Mouse (Mus musculus) thymus, postnatal 14 days (tissue): ENCODE data around the gene Ror2.

Experiments
- DNase-seq: peaks from one replicate; pipeline ENCODE4 v3.0.0; 2021

Gene Ror2

GRCm38 (mm10) chr13:53119586-53120426, 166.1 kb downstream of the Ror2 start:
- DNase-seq, result peak; percentile 84

DNA sequence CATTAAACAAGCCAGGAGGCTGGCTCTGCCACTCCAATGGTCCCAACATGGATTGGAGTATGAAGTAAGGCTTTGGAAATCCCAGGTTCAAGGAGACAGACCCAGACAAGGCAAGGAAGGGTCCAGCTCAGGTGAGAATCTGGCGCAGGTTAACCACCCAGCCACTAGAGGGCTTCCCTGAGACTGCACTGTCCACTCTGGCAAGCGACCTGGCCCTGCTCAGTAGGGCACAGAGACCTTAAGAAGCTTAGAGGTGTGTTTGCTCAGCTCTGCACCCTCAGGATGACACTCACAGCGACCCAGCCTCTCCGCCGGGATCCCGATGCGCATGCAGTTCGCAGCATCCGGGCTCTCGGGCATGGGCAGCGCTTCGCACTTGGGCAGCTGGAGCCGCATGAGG, 167.5 kb downstream of the Ror2 start:
- peak; percentile 42 for DNase-seq

- DNase-seq, result no peak
Measured at GRCm38 (mm10) chr13:53117921-53118320, 168.0 kb downstream of the Ror2 start.

DNA sequence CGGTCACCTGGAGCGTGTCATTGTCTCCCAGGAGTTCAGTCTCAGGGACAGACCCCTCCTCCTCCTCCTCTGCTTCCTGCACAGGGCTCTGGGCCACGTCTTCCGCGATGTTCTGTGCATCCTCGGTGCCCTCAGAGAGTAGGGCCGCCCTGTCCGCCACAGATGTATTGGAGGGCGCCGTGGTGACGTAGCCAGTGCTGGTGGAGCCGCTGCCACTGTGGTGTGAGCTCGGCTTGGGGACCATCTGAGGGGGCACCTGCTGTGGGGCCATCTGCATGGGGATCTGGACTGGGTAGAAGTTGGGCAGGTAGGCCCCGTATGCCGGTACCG, 175.7 kb downstream of the Ror2 start:
- DNase-seq, result no peak

- peak; percentile 94 for DNase-seq
Measured at GRCm38 (mm10) chr13:53109560-53110248, 176.2 kb downstream of the Ror2 start.

DNA sequence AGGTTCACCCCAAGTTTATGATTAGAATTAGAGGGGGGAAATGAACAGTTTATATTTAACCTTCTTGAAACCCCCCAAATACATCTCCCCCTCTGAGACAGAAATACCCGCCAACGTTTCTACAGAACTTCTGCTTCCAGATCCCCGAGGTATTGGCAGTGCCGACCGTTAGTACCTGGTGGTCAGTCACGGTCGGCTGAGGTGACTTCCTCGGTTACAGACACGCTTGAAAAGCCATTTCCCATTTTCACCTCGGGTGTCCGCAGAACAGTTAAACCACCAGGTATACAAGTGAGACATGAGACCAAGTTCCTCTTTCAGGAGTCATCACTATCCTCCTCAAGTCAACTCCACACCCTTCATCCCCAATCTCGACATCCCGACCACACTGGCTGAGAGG, 179.2 kb downstream of the Ror2 start:
- no peak for DNase-seq

GRCm38 (mm10) chr13:53099771-53100682, 185.9 kb downstream of the Ror2 start:
- DNase-seq, result no peak

GRCm38 (mm10) chr13:53096615-53097014, 189.3 kb downstream of the Ror2 start:
- DNase-seq, result peak; percentile 51

DNA sequence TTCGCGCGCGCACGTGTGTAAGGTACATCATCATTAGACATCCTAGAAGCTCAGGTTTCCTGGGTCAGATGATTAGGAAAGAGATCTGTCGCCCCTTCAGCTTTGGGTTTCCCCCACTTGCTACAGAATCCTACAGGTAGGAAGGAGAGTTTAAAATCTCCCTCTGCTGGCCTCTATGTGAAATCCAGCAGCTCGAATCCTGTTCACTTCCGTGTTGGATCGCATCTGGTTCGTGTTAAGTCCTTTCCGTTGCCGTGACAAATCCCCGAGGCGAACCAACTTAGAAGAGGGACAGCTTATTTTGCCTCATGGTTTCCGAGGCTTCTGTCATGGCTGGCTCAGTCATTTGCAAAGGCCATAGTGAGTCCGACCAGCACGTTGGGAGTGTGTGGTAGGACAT, 190.7 kb downstream of the Ror2 start:
- DNase-seq, result no peak

DNA sequence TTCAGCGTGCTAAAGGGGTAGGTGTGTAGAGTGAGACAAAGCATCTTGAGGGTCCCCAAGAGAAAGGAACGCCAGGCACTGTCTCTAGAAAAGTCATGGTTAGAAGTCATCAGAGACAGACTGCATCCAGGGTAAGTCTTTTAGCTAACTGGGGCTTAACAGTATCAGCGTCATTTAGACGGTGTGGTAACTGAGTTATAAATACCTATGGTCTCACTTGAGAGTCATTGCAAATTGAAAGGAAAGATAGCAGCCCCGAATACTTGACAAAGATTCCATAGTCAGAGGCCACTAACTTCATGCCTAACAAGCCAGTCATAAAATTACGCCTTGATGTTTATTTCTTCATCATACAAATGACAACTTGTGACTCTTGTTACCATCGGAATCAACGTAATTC, 191.3 kb downstream of the Ror2 start:
- no peak for DNase-seq

DNA sequence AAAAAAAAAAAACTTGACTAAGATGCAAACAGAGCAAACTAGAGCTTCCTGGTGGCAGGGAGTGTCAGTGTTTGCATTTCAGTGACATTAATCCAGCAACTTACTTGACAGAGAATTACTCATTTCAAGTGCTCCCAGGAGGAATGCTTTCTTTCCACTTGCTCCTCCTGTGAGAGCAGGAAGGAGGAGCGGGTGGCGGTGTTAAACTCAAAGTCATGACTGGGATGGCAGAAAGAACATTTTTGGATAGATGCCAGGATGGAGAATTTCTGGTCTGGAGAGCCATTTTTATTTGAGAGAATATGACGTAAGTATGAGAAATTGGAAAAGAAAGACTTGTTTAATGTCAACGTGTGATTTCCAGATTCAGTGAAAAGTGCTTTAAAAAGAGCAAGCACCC, 192.5 kb downstream of the Ror2 start:
- no peak for DNase-seq

GRCm38 (mm10) chr13:53086552-53087282, 199.2 kb downstream of the Ror2 start:
- no peak for DNase-seq

DNA sequence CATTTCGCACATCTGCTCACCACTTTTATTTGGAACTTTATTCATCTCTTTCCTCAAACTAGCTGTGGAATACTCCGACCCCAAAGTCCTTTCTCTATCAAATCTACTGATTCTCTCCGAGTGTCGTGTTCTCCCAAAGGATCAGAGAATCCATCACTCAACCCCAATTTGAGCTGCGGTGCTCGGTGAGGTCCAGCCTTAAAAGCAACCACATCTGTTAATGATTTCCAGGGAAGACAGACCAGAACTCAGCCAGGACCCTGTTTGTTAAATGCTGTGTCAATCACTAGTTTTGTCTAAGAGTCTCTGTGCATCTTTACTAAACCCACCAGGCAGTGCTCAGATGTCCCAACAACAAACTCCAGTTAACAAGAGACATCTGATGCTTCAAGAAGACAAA, 204.1 kb downstream of the Ror2 start:
- DNase-seq, result no peak

DNA sequence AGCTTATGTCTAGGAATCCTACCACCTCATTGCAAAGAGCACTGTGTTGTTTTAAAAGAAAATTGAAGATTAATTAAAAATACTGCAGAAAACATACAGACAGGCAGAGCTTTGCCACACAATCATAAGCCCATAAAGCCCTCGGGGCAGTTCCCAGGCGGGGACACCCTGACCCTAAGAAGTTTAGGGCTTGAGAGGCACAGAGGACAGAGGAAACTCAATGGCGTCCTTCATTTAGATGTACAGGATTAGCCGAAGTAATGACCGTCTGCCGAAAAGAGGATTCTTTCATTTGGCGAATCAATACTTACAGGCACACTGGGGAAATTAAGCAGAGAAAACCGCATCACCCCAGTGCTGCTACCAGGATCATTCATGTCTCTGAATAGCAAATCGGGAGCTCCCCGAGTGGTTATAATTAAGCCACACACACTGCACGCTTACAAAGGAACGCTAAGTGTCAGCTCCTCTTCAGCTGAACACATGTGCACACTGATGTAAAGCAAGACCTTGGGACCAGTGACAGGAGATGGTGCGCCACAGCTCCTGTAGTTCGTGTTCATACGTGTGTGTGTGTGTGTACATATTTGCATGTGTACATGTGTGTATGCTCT, 208.1 kb downstream of the Ror2 start:
- no peak for DNase-seq

DNA sequence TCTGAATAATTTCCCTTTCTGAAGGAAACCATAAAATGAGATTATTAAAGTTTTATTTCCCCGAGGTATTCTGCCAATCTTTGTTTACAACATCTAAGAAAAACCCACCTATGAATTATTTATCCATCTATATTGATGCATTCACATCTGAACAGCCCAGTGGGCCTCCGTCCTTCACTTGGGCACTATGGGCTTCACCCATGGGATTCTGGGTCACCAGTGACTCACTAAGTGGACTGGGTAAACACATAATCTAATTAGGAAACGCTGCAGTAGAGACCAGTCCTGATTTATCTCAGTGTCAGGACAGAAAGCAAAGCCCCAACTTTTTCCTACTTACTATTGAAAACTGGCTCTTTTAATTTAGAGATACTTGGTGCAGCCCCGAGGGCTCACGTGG, 210.9 kb downstream of the Ror2 start:
- DNase-seq, result no peak

DNA sequence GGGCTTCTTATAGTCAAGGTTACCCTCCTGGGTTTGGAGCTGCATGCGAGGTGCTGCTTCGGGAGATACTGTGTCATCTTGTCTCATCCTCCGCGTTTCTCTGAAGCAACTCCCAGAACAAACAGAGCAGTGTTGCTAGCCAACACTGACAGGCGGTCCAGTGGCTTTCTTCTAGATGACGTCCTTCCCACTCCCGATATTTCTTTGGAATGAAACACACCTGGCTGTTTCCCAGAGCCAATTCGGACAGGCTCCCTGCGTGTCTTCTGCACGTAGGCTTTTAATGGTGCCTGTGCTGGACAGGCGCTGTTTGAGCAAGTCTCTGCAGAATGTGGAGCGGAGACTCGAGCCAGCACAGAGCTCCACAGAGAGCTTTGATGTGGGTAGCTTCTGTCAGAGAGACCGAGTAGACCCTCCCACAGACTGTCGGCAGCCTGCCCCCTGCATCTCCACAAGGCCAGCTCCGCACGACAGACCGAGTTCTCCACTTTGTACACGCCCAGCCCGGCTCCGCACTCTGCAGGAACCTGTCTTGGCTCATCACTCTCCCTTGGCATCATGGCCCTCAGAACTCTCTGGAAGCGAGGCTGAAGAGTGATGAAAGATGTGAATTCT, 216.7 kb downstream of the Ror2 start:
- peak; percentile 18 for DNase-seq

GRCm38 (mm10) chr13:53068461-53068860, 217.5 kb downstream of the Ror2 start:
- DNase-seq, result no peak

DNA sequence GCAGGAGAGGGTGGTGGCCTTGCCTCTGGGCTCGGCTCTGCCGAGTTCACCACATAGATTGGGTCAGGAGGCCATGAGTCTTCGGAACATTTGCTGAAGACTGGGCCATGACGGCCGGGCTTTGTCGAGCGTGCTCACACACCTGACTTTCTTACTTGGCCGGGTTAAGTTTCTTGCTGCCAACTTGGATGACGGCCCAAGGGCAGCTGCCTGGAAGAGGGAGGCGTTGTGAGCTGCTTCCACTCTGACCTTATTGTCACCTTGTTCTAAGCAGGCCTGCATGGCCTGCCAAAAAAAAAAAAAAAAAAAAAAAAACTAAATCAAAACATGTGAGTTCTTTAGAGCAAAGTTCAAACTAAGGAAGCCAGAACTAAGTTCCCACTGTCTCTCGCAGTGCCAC, 218.0 kb downstream of the Ror2 start:
- DNase-seq, result no peak

DNA sequence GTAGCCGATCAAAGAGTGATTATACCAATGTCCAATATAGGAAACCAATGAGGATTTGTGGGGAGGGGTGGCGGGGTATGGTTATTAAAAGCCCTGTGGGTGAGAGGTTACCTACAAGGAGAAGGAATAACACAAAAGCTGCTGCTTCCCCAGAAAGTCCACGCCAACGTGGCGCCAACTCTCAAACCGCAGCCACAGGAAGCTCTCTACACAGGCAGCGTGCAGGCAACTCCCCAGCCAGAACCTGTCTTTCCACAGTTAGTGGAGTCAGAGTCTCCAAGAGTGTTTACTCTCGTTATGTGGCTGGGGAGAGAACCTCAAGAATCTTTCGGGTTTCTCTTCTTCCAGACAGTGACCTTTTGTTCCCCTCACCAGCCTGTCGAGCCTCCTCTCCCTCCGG, 220.8 kb downstream of the Ror2 start:
- peak; percentile 12 for DNase-seq

- DNase-seq, result no peak
Measured at GRCm38 (mm10) chr13:53064681-53065080, 221.2 kb downstream of the Ror2 start.
